Mouse (Mus musculus): ENCODE results near the gene Tgm7. TPM values are rescaled to one million over a fixed set of nuclear protein-coding genes. Genes with fewer than 3 reads are reported as not detected.

The Tgm7 gene
- total RNA-seq, 2 experiments from 2014 or later, result 0.21 TPM; not detected in 1

DNA sequence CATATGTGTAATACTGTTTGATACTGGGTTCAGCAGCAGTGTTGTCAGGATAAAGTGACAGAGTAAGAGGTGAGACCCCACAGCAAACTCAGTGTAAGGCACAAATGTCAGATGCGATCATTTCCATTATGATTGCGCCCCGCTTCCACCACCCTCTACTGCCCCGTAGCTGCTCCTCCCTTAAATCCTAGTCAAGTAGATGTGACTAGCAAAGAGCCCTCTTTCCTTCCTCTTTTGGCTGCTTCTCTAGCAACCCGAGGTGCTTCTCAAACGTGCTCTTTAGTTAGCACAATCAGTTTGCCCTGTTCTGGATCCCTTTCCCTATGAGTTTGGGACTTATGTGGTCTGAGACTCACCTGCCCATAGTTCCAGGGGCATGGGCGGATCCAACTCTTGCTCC lies 34.8 kb downstream of the Tgm7 start:
- DNase-seq (ENCODE audit: low spot score in 2 of 2), result no peak

- DNase-seq (ENCODE audit: low spot score in 2 of 2), result no peak
Measured at GRCm38 (mm10) chr2:121071871-121072270, 37.7 kb downstream of the Tgm7 start.

- DNase-seq (ENCODE audit: low spot score in 2 of 2), result no peak
Measured at GRCm38 (mm10) chr2:121069506-121069905, 40.1 kb downstream of the Tgm7 start.

- no peak for DNase-seq (ENCODE audit: low spot score in 2 of 2)
Measured at GRCm38 (mm10) chr2:121067116-121067515, 42.5 kb downstream of the Tgm7 start.

GRCm38 (mm10) chr2:121061315-121061714 lies 48.3 kb downstream of the Tgm7 start:
- DNase-seq (ENCODE audit: low spot score in 2 of 2), result no peak

DNA sequence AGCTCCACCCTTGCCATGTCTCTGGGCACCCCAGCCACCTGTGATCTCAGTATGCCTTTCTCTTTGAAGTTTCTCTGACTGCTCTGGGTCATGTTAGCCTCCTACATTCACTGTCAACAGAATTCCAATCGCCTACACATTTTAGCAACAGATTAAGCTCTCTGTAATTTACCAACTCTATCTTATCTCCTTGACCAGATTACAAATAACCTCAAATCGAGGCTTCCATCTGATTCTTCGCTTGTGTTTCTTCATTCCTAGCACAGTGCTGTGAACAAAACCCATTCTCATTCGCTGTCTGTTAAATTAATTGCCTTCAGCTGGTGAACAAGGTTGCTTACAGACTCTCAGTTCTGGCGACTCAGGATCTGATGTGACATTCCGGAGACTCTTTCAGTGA lies 51.6 kb downstream of the Tgm7 start:
- no peak for DNase-seq (ENCODE audit: low spot score in 2 of 2)

DNA sequence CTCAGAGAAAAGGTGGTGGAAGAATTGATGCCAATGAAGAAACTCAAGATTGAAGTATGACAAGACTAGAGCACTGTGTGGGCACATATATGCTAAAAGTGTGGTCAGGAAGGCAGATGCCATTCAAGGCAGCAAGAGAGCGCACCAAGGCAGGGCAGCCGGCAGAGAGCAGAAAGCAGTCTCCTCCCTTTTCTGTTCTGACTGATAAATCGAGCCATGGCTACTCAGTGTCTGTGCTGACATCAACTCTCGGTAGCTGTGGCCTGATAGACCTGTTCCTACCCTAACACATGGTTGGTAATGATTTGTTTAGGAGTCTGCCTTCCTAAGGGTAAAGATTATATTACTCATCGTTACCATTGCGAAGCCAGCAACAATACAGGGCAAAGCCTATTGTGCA lies 53.7 kb downstream of the Tgm7 start:
- DNase-seq (ENCODE audit: low spot score in 2 of 2), result no peak

- no peak for DNase-seq (ENCODE audit: low spot score in 2 of 2)
Measured at GRCm38 (mm10) chr2:121054060-121054459, 55.5 kb downstream of the Tgm7 start.

GRCm38 (mm10) chr2:121052176-121052575 lies 57.4 kb downstream of the Tgm7 start:
- no peak for DNase-seq (ENCODE audit: low spot score in 2 of 2)

DNA sequence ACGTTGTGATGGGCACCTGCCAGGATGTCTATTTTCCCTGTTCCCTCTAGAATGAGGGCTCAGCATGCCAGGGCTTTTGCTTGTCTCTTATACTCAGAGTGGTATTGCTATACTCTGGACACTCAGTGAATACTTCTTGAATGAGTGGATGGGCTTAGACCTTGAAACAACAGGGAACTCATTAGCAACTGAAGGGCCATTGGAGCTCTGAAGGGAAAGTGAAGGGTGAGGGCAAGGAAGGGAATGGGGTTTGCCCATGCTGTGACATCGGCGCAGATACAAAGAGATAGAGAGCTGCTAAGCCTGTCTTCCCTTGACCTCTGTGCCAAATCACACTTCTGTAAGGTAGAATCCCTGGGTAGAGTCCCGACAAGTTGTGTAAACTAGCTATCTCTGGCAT lies 63.9 kb downstream of the Tgm7 start:
- DNase-seq (ENCODE audit: low spot score in 2 of 2), result no peak

Other genes with a start within 250 kb of the Tgm7 start
- gene Ubr1, start 139.1 kb downstream of the Tgm7 start, total RNA-seq (2021), result 10 to 100 TPM; 43.2 to 45.0 TPM
- gene Tmem62, start 132.8 kb downstream of the Tgm7 start, total RNA-seq (2021), result 10 to 100 TPM; 24.8 to 25.6 TPM
- gene Ccndbp1, start 101.4 kb downstream of the Tgm7 start, total RNA-seq (2021), result 10 to 100 TPM; 63.0 to 64.6 TPM
- not detected for gene Epb42, start 72.7 kb downstream of the Tgm7 start, total RNA-seq (2021)
- gene Tgm5, start 24.0 kb downstream of the Tgm7 start, total RNA-seq (2021), result under 1 TPM in 1 of 2 experiments, not detected in 1; 0.14 TPM
- 10 to 100 TPM; 14.5 to 17.8 TPM for gene Adal, start 30.6 kb upstream of the Tgm7 start, total RNA-seq (2021)
- 1 to 10 TPM; 6.9 to 7.6 TPM for gene Lcmt2, start 30.9 kb upstream of the Tgm7 start, total RNA-seq (2021)
- gene Tubgcp4, start 60.9 kb upstream of the Tgm7 start, total RNA-seq (2021), result 10 to 100 TPM; 45.6 to 49.8 TPM
- gene Zscan29, start 61.3 kb upstream of the Tgm7 start, total RNA-seq (2021), result 1 to 10 TPM; 6.5 to 6.9 TPM
- 100 to 1,000 TPM; 140 to 151 TPM for gene Trp53bp1, start 161.6 kb upstream of the Tgm7 start, total RNA-seq (2021)
- gene Map1a, start 179.8 kb upstream of the Tgm7 start, total RNA-seq (2021), result 100 to 1,000 TPM; 521 to 561 TPM
- 100 to 1,000 TPM; 132 to 136 TPM for gene Ppip5k1, start 245.6 kb upstream of the Tgm7 start, total RNA-seq (2021)
- gene Ckmt1, start 247.9 kb upstream of the Tgm7 start, total RNA-seq (2021), result 100 to 1,000 TPM; 365 to 394 TPM

Measured in left cerebral cortex, adult 18-20 months (tissue).